Mouse (Mus musculus) T-cell, adult 2 months (primary cell): Measurements from ENCODE around the gene Mef2a.

Experiments used
- DNase-seq: peaks from one replicate; pipeline ENCODE4 v3.0.0; 2022; ENCODE audit warnings: low spot score

The Mef2a gene

DNA sequence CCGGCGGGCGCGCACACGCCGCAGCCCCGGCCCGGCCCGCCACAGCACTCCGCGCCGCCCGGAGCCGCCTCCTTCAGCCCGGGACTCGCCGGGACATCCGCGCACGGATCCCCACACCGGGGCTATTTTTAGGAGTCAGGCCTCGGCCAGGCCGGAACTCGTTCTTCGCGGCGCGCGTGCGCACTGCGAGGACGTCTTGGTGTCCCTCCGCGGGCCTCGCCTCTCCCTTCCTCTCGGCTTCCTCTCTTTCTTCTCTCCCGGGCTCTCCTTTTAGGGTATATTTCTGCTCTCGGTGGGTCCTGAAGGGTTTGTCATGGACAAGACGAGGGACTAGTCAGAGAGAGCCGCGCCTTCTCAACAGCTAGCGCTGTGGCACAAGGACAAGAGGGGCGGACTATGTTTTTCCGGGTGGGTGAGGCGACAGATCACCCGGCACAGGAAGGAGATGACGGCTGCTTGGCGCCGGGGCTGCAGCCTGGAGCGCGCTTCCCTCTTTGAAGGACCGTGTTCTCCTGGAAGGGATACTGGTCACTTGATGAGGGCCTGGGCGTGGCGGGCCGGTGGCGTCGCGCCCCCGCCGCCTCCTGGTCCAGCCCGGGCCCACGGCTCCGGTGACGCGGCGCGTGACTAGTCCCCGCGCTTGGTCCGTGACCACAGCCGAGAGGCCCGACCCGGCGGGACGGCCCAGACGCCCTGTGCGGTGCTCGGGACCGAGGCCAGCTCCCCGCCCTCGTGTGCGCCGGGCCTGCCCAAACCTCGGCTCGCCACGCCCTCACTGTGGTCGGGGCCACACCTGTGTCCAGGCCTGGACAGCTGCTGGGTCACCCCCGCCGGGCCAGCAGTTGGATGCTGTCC, at the start of gene Mef2a:
TSS of gene Mef2a (minus strand) at position 130 of the 855 bp plus-strand sequence.
- peak; percentile 92 for DNase-seq

DNA sequence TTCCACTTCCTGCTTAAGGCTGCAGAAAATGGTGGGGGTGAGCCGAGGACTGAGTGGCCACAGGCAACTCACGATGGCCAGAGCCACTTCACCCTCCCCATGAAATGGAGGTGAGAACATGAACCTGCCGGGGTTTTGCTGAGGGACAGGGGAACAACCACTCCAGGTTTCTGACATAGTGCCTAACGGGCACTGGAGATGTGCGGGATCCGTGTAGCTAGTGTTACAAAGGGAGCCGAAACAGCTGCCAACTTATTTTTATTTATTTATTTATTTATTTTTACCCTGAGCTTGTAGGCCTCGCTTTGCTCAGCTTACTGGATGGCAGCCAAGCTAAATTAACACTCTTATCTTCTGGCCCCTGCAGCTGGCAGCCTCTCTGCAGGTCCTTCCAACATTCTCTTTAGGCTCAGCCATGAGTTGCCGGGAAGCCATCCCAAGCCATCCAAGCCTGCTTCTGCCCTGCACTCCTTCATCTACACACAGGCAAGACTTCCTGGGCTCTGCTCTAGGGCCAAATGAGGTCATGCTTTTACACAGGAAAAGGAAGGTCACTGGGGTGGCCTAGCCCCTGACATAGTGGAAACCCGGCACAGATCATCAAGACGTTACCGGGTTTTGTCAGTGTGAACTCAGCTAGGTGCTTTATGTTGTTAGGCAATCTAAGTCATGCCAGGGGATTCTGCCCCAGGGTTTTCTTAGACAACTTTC, 49.0 kb upstream of the Mef2a start:
- DNase-seq, result peak; percentile 59

DNA sequence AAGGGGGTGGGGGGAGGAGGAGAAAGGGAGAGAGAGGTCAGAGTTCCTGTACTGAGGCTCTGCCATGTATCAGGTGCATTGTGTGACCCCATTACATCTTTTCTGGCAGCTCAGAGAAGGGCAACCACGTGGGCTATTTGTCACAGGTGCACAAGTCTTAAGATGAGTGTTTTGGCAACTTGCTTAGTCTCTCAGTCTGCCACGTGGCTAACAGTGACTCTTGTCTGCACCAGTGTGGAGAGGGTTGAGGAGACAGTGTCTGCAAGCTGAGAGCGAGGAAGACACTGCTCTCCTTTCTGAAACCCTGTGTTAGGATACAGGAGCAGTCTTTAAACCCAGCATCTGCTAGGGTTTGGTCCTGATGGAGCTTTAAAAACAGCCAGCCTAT, 48.4 kb upstream of the Mef2a start:
- peak; percentile 12 for DNase-seq

DNA sequence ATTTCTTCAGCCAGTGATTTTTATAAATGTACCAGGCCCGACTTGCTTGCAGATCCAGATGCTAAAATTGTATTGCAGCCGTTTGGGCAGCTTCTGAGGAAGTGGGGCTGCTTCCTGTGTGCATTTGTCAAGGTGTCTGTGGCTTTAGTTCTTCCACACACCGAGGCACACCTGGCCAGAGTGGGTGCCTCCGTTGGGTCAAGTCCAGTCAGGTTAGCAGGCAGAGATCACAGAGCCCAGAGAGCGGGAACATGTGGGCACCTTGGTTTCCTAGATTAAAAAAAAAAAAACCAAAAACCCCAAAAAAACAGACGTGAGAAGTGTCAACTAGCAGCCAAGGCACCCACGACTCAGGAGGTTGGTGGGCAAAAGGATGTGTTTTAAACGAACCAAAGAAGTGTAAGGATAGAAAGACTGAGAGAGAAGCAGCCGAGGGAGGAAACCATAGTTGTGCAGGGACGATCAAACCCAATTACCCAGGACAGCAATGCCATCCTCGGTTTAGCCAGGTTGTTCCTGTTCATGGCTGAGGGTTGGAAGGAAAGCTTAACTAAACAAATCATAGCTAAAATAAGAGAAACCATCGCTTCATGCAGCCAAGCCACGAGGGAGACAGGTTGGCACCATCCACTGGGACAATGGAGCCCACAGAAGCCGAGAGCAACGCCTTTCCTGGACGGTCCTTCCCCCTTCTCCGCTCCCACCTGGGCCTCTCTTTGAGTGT, 47.1 kb upstream of the Mef2a start:
- peak; percentile 29 for DNase-seq

DNA sequence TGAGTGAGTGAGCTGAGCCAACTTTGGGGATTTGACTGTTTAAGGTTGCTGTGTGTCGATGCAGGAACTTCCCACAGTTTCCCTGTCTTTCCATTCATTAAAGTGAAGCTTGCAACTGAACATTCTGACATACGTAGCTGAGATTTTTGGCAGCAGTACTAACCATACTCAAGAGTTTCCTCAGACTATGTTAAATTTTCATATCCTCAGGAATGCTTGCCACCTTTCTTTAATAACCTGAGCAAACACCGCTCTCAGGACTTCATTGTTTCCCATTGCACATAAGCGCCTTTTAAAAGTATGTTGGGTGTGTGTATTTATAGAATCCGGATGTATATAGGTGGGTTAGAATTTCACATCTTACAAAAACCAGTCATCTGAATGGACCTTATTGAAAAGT, 45.5 kb upstream of the Mef2a start:
- DNase-seq, result no peak

DNA sequence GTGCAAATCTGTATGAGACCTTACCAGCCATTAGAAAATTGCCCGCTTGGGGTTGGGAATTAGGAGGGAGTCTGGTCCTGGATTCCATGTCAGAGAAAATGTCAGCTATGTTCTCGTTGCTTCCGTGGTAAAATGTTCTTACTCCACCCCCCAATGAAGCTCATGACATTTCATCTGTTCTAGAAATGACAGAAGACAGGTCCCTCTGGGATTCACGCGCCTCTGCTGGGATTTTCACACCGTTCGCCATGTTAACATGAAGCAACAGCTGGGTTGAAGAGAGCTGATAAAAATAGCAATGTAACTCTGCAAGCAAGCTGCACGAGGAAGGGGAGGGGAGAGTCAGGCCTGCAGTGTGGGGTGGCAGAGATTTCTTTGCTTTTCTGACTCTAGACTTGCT, 42.1 kb upstream of the Mef2a start:
- no peak for DNase-seq

DNA sequence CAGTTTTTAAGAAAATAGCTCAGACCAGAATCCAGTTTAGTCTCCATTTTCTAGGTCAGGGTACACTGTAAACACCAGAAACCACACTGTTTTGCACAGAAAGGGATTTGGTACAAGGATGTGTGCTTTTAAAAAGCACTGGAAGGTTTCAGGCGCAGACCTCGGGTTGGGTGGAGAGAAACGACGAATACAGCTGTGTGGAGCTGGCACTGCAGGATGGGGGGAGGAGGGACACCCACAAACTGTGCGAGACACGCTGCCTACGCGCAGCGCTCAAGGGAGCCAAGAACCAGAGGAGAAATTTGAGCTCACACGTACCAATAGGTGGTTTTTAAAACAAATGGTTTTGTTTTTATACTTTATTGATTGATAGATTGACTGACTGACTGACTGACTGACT, 40.0 kb upstream of the Mef2a start:
- peak; percentile 33 for DNase-seq

DNA sequence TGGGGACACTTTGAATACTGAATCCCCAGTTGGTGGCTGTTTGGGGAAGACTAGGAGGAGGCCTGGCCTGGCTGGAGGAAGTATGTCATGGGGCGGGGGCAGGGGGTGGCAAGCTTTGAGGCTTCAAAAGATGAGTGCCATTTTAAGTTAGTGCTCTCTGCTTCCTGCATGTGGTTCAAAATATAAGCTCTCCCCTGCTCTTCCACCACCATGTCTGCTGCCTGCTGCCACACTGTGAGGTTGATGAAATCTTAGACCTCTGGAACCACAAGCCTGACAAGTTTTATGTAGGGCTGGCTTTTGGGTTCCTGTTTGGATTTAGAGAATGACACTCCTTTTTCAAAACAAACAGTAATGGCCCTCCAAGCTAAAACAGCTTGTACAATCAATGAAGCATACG, 34.4 kb upstream of the Mef2a start:
- DNase-seq, result no peak

DNA sequence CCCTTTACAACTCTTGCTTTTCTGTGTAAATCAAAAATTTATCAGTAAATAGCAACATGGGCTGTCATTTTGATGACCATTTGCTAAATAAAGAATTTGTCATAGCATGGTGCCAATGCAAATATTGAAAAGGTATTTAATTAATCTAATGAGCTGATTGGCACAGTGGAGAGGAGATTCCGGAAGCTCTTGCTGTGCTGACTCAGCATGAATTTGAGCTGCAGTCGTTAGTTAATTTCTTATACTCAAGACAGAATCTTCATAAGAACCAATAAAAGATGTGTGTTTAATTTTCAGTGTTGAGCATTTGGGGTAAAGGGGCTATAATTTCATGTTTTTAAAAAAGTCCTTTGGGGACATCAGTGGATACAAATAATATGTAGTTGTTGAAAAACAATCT, 31.5 kb upstream of the Mef2a start:
- no peak for DNase-seq

DNA sequence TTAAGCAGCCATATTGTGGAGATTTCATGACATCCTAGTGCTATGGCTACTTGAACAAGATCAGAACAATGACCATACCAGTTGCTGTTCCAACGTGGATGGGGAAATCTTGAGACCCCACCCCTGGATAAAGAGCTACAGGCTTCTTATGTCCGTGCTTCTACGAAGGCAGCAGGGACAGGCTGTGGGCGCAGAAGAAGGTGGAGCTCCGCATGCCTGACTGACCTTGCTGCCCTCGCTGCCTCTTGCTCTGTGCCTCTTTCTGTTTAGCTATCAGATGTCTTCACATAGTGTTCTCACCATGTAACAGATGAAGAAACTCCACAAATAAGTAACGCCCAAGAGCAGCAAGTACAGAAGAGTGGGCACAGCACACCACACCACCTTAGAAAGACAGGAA, 29.7 kb upstream of the Mef2a start:
- no peak for DNase-seq

DNA sequence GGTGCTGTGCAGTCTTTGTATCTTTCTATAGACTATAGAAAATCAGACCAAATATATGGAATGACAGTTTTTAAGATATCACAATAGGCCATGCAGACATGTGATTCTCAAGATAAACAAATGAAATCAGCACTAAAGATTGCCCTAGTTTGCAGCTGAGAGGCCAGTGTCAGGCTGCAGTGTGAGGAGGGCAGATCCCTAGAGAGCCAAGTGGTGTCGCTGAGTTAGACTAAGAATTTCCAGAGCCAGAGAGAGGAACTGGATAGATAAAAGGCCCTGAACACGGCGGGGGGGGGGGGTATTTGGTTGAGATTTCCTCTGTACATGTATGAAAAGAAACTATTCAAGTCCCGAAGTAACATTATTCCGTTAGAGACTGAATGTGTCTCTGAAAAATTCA, 28.7 kb upstream of the Mef2a start:
- DNase-seq, result no peak

DNA sequence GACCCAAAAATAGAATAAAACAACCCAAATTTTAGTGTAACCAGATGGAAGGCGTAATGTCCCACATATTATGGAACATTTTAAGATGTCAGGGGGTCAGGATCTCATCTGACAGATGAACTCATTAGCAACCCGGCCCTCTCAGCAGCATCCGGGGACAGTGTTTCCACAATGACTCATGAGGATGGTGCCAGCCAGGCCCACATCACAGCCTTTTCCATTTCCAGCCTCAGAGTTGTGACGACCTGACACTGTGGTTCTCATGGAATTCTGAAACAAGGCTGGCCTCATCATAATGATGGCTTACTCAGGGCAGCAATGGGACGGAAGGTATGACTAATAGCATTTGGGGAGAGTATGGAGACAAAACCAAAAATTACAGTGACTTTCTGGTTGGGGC, 18.1 kb upstream of the Mef2a start:
- no peak for DNase-seq

DNA sequence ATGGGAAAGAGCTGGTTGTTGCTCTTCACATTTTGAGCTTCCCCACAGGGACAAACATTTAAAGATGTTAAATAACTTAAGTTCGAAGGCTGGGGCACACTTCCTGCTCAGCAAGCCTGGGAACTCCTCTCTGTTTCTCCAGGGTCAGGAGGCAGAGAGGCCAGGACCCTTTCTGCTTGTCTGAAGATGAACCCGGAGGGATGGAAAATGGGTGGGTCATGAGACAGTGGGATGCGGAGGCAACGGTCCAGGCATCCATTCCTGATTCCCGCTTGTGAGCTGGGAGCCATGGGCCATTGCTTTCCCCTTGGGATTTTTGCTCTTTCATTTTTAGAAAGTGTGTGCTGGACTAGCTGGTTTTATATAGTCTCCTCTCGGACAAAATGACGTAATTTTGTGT, 17.4 kb upstream of the Mef2a start:
- no peak for DNase-seq

DNA sequence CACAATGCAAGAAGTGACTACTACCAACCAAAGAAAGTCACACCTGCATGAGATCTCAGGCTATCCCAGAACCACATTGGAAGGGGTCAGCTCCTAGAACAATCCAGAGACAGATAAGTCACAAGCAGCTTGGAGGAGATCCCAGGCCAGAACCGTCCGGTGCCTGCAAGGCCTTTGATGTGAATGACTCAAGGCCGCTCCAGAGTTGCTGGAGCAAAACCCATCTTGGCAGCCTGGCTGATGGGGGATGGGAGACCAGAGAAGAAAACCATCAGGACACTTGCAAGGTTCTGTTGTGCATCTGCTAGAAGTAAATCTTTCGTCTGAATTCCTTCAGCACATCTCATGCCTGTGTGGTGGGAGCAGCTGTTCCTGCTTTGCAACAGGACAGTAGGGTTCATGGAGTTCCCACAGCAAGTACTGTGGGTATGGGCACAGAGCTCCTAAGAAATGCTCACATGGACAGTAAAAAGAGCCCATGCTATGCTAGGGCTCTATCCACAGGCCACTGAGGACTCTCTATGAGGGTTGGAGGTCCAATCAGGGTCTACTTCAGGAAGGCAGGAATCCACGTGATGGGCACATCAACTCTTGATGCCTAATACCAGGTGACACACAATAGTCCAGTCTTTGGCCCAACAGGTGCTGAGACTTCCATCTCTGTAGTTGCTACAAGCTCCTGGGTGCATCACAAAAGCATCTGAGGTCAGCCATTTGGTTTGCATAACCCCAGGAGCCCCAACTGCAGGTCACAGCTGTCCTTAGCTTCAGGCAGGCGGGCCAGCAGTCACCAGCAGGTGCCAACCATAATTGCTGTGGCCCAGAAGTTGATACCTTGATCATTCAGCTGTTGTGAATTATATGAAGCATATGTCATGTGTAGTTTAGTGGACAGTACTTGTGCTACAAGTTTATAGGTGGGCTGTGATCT, 12.5 kb upstream of the Mef2a start:
- DNase-seq, result no peak

DNA sequence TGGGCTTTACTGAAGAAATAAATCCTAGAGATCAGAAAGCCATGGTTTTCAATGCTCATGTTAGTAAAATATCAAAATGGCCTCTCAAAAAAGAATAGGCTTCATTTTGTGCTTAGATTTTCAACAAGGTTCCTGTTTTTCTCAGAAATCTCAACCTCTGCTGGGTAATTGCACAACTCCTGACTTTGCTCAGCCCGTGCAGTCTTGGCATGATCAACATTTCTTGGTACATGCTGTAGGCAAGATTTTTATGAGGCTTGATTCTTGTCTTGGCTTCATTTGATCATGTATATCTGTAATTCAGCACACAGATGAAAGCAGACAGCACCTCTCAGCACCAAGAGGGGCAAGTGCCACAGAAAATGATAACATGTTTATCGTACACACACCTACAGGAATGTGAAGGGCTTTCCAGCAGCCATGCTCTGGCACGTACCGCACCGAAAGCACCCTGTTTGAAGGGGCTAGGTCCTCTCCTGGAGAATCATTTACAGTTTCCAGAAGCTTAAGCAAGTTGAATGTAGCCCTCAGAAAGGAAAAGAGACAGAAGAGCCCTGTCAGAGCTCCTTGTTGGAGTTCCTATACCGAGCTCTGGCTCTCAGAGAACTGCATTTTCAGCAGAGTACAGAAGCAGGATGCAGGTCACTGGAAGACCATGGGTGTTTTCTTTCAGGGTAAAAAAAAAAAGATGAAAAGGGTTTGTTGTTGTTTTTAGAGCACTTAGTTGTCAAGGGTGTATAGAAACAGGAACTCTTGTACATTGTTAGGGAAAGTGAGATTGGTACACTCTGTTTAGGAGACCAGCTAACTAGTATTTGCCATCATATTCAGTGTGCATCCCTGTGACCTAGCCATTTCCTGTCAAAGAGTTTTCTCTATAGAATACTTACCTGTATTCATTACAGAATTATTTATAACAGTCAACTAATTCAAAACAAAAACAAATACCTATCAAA, 7.8 kb upstream of the Mef2a start:
- DNase-seq, result no peak

DNA sequence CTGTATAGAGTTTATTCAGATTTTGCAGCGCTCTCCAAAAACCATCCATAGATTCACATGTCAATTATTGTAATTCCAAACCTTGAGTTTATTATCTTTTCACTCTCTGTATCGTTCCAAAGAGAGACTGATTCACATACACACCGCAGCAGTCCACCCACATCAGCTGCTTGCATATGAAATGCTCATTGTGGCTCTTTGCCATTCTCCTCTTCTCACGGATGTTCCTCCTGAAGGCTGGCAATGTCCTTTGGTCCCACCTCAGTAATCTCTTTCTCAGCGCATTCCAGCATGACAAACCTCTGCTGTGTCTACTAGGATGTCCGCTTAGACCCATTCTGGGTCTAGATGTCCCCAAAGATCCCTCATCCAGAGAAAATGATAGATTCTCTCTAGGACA, 4.1 kb upstream of the Mef2a start:
- DNase-seq, result no peak

DNA sequence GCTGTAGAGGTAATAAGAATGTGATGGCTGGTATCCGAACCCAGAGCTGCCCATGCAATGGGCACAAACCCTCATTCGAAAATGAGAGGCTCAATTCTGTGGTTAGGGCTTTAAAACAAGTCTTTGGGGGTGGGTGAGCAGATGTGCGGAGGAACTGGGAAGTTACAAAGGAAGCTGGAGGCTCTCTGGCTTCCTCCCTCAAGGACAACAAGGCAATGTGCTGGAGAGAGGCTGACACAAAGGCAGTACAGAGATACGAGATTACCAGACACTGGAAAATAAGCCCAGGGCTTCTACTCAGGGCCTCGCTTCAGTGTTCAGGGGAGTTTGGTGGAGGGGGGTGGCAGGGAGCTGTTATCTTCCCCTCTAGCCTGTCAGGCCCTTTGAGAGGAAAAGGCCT, 1.3 kb upstream of the Mef2a start:
- no peak for DNase-seq

DNA sequence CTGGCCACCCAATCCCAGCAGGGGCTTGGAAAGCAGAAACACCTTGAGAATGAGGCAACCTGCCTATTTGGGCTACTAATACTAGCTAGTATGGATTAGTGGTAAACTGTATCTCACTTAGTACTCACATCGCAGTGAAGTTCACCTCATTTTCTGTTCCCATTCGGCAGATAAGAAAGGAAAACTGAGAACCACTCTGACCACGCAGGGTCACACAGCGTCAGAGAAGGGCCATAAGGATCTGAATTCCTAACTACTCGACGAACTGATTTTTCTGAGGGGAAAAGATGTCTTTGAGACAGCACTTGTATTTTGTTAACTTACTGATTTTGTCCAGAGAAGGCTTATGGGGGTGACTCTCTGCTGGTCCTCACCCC, 914 bp upstream of the Mef2a start:
- DNase-seq, result no peak

DNA sequence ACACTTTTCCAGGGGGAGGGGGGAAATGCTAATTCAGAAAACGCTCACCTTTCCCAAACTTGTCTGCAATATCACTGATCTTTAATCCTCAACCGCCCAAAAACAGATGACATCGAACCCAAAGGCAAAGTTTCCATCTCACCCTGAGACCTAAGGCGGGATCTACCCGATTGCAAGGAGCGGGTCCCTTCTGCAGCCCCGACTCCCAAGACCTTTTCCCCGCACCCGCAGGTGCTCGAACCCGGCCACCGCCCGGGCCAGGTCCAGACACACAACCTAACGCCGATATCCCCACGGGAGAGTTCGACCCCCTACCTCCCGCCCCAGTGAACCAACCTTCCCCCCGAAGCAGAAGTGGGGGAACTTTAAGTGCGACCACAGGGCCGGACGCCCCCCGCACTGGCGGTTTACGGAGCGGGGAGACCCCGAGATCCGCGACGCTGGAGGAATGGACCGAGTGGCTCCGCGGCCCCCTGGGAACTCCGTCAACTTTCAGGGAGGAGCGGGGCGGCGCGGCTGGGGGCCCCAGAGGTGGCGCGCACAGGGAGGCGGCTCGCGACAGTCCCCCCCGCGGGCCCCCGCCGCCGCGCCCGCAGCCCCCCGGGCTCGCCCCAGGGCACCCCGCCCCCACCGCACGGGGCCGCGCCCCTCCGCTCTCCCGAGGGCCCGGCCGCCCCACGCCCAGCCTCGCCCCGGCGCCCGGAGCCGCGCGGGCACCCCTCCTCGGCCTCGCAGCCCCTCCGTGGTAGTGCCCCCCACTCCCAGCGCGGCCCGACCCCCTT, 576 bp downstream of the Mef2a start:
- peak; percentile 20 for DNase-seq

DNA sequence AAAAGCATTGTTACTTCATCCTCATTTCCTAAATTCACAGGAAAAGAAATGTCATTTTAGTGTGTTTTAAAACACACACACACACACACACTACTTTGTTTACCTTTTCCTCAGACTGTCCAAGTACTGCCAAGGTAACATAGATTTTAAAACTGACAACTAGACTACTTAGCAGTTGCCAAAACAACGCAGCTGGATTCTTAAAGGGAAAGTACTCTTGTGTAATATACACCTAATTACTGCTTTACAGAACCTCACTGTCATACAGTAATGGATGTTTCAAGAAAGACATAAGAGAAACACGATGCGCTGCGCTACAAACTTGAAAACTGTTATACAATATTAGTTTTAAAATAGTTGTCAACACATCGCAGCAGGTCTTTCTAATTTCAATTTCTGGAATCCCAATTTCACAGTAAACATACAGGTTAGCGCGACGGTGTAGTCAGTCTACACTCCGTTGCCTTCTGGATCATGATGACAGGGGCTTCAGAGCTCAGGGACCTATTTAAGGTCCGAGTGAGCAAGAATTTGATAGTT, 1.2 kb downstream of the Mef2a start:
- no peak for DNase-seq
